Mouse (Mus musculus): ENCODE data around the gene Mlst8.
"Not testable (repeated sequence)": the region's sequence is repeated elsewhere in the genome, so short reads cannot be mapped to it uniquely, and the experiment has no call there.

Gene Mlst8

GRCm38 (mm10) chr17:24468636-24469246 is 10.1 kb downstream of the Mlst8 start:
- DNase-seq = no peak

- peak; percentile 24 to 42 for DNase-seq
Measured at GRCm38 (mm10) chr17:24463374-24464133, 15.3 kb downstream of the Mlst8 start.

DNA sequence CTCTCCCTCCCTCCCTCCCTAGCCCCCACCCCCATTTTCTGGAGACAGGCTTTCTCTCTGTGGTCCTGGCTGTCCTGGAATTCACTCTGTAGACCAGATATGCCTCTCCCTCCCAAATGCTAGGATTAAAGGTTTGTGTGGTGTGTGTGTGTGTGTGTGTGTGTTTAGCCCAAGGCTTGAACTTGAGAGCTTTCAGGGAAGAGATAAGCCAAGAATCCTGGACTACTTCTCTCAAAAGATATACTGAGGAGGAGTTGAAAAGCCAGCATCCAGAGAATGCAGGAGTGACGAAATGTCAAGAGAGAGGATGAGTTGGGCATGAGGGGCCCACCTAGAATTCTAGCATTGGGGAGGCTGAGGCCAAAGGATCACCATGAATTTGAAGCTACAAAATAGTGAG is 15.9 kb downstream of the Mlst8 start:
- DNase-seq = no peak

DNA sequence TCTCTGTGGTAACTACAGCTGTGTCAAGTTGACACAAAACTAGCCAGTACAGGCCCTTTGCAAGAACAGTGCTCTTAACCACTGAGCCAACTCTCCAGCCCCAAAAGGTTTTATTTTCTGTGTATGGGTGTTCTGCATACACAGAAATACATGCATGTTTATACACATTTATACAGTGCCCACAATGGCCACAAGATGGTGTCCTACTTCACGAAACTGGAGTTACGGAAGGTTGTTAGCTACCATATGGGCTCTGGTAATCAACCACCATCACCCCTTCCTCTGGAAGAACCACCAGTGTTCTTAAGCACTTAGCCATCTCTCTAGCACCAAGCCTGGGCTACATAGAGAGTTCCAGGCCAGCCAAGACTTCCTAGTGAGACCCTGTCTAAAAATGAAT is 17.3 kb downstream of the Mlst8 start:
- peak; percentile 49 to 62 for DNase-seq

- DNase-seq = not testable (repeated sequence)
Measured at GRCm38 (mm10) chr17:24455523-24456206, 23.2 kb downstream of the Mlst8 start.

GRCm38 (mm10) chr17:24454756-24455522 is 23.9 kb downstream of the Mlst8 start:
- DNase-seq = peak; percentile 100

GRCm38 (mm10) chr17:24454218-24454755 is 24.6 kb downstream of the Mlst8 start:
- DNase-seq = no peak

DNA sequence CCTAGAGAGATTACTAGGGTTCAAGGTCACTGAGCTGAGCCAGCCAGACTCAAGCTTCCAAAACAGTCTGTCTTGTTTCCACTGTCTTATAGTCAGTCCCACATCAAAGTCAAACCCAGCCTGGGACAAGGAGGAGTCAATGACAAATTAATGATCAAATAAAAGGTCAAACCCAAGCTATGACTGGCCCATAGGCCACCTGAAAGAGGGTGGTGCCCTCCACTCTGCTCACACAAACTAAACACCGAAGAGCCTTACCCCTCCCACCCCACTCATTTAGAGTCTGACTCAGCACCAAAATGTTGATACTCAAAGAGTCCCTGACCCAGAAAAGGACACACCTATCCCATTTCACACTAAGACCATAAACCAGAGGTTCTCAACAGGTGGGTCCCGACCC is 25.5 kb downstream of the Mlst8 start:
- no peak for DNase-seq

DNA sequence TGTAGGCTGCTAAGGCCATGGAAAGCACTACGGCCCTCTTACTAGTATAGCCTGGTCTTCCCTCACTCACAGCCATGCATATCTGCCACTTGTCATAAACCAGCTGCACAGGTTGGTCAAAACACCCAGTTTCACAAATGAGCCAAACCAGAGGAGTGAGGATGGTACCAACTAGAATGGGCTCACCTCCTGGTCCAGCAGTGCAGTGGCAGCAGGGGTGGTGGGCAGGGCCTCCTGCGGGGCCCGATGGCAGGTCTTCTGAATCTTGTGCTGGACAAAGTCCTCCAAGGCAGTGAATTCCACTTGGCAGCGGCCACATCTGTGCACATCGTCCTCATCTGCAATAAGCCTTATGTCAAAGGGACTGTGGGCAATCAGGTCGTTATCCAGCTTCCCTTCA is 27.7 kb downstream of the Mlst8 start:
- no peak for DNase-seq

DNA sequence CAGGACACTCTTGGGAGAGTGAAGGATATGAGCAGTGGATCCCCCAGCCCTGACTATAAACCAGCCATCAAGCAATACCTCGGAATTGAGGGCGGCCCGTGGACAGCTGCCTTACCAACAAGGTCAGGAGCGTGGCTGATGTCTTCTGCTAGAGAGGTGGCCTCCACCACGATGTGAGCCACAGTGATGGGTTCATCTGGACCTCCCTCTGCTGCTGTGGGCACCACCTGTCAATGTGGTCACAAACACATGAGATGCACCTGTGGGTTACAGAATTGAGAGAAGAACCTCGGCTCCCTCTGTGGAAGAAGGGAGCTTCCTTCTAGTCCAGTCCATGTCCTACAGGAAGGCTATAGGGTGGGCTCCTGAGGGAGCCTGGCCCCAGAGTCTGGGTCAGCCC is 29.4 kb downstream of the Mlst8 start:
- DNase-seq = no peak

DNA sequence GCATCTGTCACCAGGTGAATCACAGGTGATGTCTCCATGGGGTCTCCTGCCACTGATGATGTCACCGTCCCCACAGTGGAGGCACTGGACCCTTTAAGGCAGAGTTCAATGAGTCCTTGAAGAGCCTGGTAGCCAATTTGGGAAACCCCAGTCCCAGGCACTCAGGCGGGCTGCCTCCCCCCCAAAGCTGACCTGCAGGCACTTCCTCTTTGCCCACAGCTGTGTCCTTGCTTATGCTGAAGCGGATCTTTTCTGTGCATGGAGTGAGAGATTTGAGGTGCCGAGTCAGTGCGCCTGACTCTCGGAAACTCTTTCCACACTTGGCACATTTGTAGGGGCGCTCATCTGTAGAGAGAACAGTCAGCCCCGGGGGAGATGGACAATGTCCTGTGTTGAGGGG is 32.3 kb downstream of the Mlst8 start:
- no peak for DNase-seq

DNA sequence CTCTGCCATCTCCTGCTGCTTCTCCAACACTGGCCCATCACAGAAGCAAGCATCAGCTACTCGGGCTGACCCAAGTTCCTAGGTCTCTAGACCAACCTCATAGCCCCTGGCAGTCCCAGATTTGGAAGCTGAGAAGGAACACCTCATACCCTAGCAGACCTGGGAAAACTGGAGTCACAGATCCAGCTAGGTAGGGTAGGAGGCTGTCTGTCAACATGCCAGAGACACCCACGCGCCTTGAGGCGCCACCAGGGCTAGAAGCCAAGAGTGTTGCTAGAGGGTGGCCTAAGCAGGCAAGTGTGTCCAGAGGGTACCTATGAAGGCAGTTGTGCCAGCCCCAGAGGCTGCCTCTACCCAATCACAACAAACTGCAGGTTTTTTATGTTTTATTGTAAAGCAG is 35.5 kb downstream of the Mlst8 start:
- DNase-seq = no peak

DNA sequence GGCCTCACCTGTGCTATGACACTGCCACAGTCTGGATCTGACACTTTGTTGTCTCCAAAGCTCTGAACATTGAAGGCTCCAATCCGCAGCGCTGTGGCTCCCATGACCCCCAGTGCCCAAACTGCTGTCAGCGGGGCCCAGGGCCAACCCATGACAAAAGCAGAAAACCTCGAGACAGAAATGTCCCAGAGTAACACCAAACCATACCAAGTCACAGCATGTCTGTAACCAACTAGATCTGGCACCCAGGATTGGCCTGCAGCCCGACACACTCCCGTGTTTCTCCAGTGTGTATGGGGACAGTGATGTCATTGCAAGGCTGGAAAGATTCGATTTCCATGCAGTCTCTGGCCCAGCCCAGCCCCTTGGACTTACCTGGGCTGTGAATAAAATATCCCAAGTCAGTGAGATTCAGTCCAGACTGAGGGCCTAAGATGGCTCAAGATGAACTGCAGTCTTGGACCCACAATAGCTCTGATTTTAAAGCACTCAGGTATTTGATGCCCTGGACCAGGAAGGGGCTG is 36.2 kb downstream of the Mlst8 start, which contains the start of gene Dnase1l2:
Gene Dnase1l2 (minus strand): TSS at position 474 of the 524 bp plus-strand sequence.
- no peak for DNase-seq

DNA sequence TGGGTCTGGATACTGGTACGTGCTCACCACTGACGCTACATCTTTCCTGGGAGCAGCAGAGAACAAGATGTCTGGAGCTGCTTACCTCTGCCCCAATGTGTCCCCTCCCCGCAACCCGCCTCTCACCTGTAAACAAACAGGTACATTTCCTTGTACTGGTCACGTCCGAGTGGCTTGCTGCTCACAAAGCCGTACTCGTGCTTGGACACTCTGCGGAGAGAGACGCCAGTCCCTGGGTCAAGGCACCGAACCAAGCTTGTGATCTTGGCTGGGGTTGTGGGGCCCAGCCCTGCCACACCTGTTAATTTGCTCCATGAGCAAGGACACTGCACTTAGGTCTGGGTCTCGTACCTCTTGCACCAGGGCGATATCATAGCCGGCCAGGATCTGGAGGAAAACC is 36.8 kb downstream of the Mlst8 start:
- DNase-seq = no peak

DNA sequence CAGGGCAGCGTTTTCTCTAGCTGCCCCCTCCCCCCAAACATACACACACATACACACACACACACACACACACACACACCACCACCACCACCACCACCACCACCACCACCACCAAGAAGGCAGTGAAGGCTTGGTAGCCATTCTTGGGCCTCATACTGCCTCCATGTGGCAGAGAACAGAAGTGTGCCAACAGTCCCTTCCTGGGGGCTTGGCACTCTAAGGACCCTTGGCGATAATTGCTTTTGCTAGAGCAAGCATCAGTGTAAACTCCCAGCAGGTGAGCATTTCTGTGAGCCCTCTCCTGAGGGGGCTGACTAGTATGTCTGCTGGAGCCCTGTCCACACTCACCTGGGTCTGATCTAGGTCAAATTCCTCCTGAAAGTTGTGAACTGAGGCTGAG is 37.7 kb downstream of the Mlst8 start:
- no peak for DNase-seq

GRCm38 (mm10) chr17:24440377-24440776 is 38.5 kb downstream of the Mlst8 start:
- DNase-seq = no peak

DNA sequence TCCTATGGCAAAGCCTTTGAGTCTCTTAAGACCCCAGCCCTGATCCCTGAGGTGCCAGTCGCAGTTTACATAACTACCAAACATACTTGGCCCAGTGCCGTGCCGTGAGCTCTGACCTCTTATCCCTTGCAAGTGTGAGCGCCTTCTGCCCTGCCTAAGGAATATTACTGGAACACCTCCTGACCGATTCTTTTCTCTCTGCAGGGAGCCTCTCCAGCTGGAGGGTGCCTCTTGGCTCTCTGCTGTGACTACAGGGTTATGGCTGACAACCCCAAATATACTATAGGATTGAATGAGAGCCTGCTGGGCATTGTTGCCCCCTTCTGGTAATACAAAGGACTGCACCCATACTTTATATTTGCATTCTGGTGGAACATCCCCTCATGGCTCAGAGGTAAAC is 41.9 kb downstream of the Mlst8 start:
- DNase-seq = peak; percentile 63 to 65

GRCm38 (mm10) chr17:24429201-24429983 is 49.5 kb downstream of the Mlst8 start:
- no peak for DNase-seq

DNA sequence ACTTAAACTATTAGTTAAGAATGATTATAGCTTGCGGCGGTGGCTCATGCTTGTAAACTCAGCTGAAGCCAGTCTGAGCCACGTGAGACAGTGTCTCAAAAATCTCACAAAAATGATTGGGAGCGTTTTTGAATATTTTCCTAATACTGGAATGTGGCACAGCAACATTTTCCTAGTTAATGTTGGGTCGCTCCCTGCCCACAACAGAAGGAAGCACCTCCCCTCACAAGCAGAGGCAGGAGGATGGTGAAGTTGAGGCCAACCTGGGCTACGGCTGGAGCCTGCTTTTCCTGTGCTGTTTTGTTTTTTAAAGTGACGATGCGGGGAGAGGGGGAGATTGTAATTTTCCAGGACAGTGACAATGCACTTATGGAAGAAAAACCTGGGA is 51.7 kb downstream of the Mlst8 start:
- DNase-seq = no peak

- peak; percentile 85 to 86 for DNase-seq
Measured at GRCm38 (mm10) chr17:24426471-24427169, 52.3 kb downstream of the Mlst8 start, which contains the start of gene Eci1. Gene Eci1 (plus strand): TSS chr17:24426641.

DNA sequence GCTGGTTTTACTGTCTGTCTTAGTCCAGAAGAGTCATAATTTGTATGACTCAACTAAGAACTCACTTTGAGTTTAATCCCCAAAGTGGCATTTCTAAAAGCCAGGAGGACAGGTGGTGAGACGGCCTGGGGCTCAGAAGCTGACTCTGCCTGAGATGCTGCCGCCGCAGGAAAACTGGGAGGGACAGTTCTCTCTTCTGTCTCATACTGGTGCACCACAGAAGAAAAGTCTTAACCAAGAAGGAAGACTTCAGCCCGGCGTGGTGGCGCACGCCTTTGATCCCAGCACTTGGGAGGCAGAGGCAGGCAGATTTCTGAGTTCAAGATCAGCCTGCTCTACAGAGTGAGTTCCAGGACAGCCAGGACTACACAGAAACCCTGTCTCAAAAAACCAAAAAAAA is 53.0 kb downstream of the Mlst8 start:
- no peak for DNase-seq
